Mouse (Mus musculus) neural tube, embryonic 13.5 days (tissue): ENCODE data around the gene Gpc3. TPM values are rescaled to one million over a fixed set of nuclear protein-coding genes. Genes with fewer than 3 reads are reported as not detected.
"Not testable (repeated sequence)": the region's sequence is repeated elsewhere in the genome, so short reads cannot be mapped to it uniquely, and the experiment has no call there.

Experiments used
- ATAC-seq: fragments of 200-750 bp; cut with Nextera tagmentation; 2 replicates; pipeline ENCODE4 v1.8.0; 2017; ENCODE audit warnings: low read depth, mild to moderate bottlenecking, moderate TSS enrichment, moderate library complexity
- H3K27ac ChIP-seq: fragments of 300-500 bp; sonication (generic); replicated peaks from 2 replicates; pipeline ENCODE4 v1.5.1; 2015; ENCODE audit warnings: moderate library complexity, mild to moderate bottlenecking, inconsistent platforms
- H3K27me3 ChIP-seq: fragments of 300-500 bp; sonication (generic); 2 replicates; pipeline ENCODE4 v1.6.1; 2015; ENCODE audit warnings: mild to moderate bottlenecking, inconsistent platforms
- H3K36me3 ChIP-seq: fragments of 300-500 bp; sonication (generic); 2 replicates; pipeline ENCODE4 v1.6.1; 2015; ENCODE audit warnings: mild to moderate bottlenecking, inconsistent platforms
- H3K4me1 ChIP-seq: fragments of 300-500 bp; sonication (generic); replicated peaks from 2 replicates; pipeline ENCODE4 v1.6.1; 2015; ENCODE audit warnings: inconsistent platforms
- H3K4me2 ChIP-seq: fragments of 300-500 bp; sonication (generic); 2 replicates; pipeline ENCODE4 v1.6.1; 2015; ENCODE audit warnings: inconsistent platforms, mild to moderate bottlenecking, moderate library complexity
- H3K4me3 ChIP-seq: fragments of 300-500 bp; sonication (generic); 2 replicates; pipeline ENCODE4 v1.5.1; 2015; ENCODE audit warnings: mild to moderate bottlenecking, inconsistent platforms
- H3K9ac ChIP-seq: fragments of 300-500 bp; sonication (generic); 2 replicates; pipeline ENCODE4 v1.6.1; 2015; ENCODE audit warnings: moderate library complexity, mild to moderate bottlenecking, inconsistent platforms
- H3K9me3 ChIP-seq: fragments of 300-500 bp; sonication (generic); 2 replicates; pipeline ENCODE4 v1.6.1; 2016; ENCODE audit warnings: inconsistent platforms
- WGBS: fragments of 180-500 bp; shearing (Covaris S2); methylation state at CpG from one replicate; pipeline ENCODE4 v1.1.7; 2015; 5-methylcytosine and 5-hydroxymethylcytosine counted together
- polyA plus RNA-seq: library from polyadenylated mRNA; unstranded; fragments of >200 nt; fragmentation: Nextera tagmentation; extraction: Ambion mirVana; gene quantifications from 2 replicates; pipeline ENCODE4 v1.2.1, GENCODE M21; 2015

Gene Gpc3
- polyA plus RNA-seq, 1 experiment from 2014 or later = 136 TPM

GRCm38 (mm10) chrX:52369938-52370758 lies 243.6 kb downstream of the Gpc3 start:
- H3K4me1 ChIP-seq = peaks cover 7% of the 10 kb centered on the region; the same call in 1 of the 2 replicates
- ATAC-seq = peak; percentile 75
- peak overlapping the region; percentile 41 for H3K4me2 ChIP-seq
- no peak overlapping the region for H3K27ac ChIP-seq
- WGBS = 21% methylated on average over 8 of the region's 8 CpGs
- H3K36me3 ChIP-seq = no peaks in the 10 kb centered on the region
- H3K27me3 ChIP-seq = no peaks in the 10 kb centered on the region
- H3K9ac ChIP-seq = no peak overlapping the region
- no peaks in the 10 kb centered on the region for H3K9me3 ChIP-seq
- 0 out of 2 replicates have a peak overlapping the region, but pooled peaks have one; percentile 9 for H3K4me3 ChIP-seq

GRCm38 (mm10) chrX:52369304-52369937 lies 244.3 kb downstream of the Gpc3 start:
- no peak overlapping the region for H3K4me3 ChIP-seq
- H3K27ac ChIP-seq = no peak overlapping the region
- no peaks in the 10 kb centered on the region for H3K9me3 ChIP-seq
- WGBS = 26% methylated on average over 6 of the region's 6 CpGs
- H3K36me3 ChIP-seq = no peaks in the 10 kb centered on the region
- no peaks in the 10 kb centered on the region for H3K27me3 ChIP-seq
- peak; percentile 73 for ATAC-seq
- peaks cover 7% of the 10 kb centered on the region; the same call in 1 of the 2 replicates for H3K4me1 ChIP-seq
- peak overlapping the region; percentile 41; the same call in 1 of the 2 replicates for H3K4me2 ChIP-seq
- no peak overlapping the region for H3K9ac ChIP-seq

- Histone ChIP-seq H3K27ac (no peak overlapping the region), H3K4me2 (no peak overlapping the region), H3K4me1 (peaks cover 7% of the 10 kb centered on the region; the same call in 1 of the 2 replicates), H3K27me3 (no peaks in the 10 kb centered on the region), H3K36me3 (no peaks in the 10 kb centered on the region), H3K9ac (no peak overlapping the region), H3K4me3 (no peak overlapping the region), H3K9me3 (no peaks in the 10 kb centered on the region)
- no peak for ATAC-seq
- 43% methylated on average over 5 of the region's 5 CpGs for WGBS
These were observed 246.9 kb downstream of the Gpc3 start for GRCm38 (mm10) chrX:52366826-52367225.

GRCm38 (mm10) chrX:52365790-52366189 lies 248.0 kb downstream of the Gpc3 start:
- no peaks in the 10 kb centered on the region for H3K36me3 ChIP-seq
- no peak overlapping the region for H3K9ac ChIP-seq
- H3K4me3 ChIP-seq = no peak overlapping the region
- 0 out of 2 replicates have a peak overlapping the region, but pooled peaks have one; percentile 13 for H3K4me2 ChIP-seq
- no peak overlapping the region; the same call in 1 of the 2 replicates for H3K27ac ChIP-seq
- no peaks in the 10 kb centered on the region for H3K9me3 ChIP-seq
- peaks cover 7% of the 10 kb centered on the region; the same call in 1 of the 2 replicates for H3K4me1 ChIP-seq
- no peaks in the 10 kb centered on the region for H3K27me3 ChIP-seq
- ATAC-seq = no peak
- 30% methylated on average over 10 of the region's 10 CpGs for WGBS

GRCm38 (mm10) chrX:52362241-52363011 lies 251.3 kb downstream of the Gpc3 start:
- WGBS = 90% methylated on average over 4 of the region's 4 CpGs
- Histone ChIP-seq H3K4me3 (no peak overlapping the region), H3K27me3 (no peaks in the 10 kb centered on the region), H3K4me1 (peaks cover 4% of the 10 kb centered on the region; the same call in 1 of the 2 replicates), H3K36me3 (no peaks in the 10 kb centered on the region), H3K27ac (no peak overlapping the region), H3K4me2 (no peak overlapping the region), H3K9me3 (no peaks in the 10 kb centered on the region), H3K9ac (no peak overlapping the region)
- ATAC-seq = no peak

GRCm38 (mm10) chrX:52352981-52353380 lies 260.8 kb downstream of the Gpc3 start:
- no peaks in the 10 kb centered on the region for H3K27me3 ChIP-seq

GRCm38 (mm10) chrX:52350631-52351030 lies 263.1 kb downstream of the Gpc3 start:
- H3K9ac ChIP-seq, H3K4me2 ChIP-seq, H3K4me1 ChIP-seq, H3K27ac ChIP-seq, H3K4me3 ChIP-seq, H3K9me3 ChIP-seq, H3K36me3 ChIP-seq, H3K27me3 ChIP-seq, ATAC-seq: not testable (repeated sequence)
- WGBS = 54% methylated on average over 5 of the region's 5 CpGs

More at GRCm38 (mm10) chrX:52352981-52353380, 260.8 kb downstream of the Gpc3 start:
- no peak for ATAC-seq
- no peak overlapping the region for H3K4me2 ChIP-seq
- no peaks in the 10 kb centered on the region for H3K4me1 ChIP-seq
- H3K36me3 ChIP-seq = no peaks in the 10 kb centered on the region
- no peaks in the 10 kb centered on the region for H3K9me3 ChIP-seq
- H3K4me3 ChIP-seq = no peak overlapping the region
- no peak overlapping the region for H3K9ac ChIP-seq
- 56% methylated on average over 4 of the region's 4 CpGs for WGBS
- H3K27ac ChIP-seq = no peak overlapping the region

GRCm38 (mm10) chrX:52348773-52349172 lies 265.0 kb downstream of the Gpc3 start:
- H3K9me3 ChIP-seq = no peaks in the 10 kb centered on the region

GRCm38 (mm10) chrX:52344018-52344417 lies 269.7 kb downstream of the Gpc3 start:
- Histone ChIP-seq H3K4me1 (no peaks in the 10 kb centered on the region), H3K9me3 (no peaks in the 10 kb centered on the region), H3K36me3 (no peaks in the 10 kb centered on the region), H3K4me2 (no peak overlapping the region), H3K4me3 (no peak overlapping the region), H3K9ac (no peak overlapping the region), H3K27ac (no peak overlapping the region), H3K27me3 (no peaks in the 10 kb centered on the region)
- no peak for ATAC-seq
- WGBS = 83% methylated on average over 3 of the region's 3 CpGs

More at GRCm38 (mm10) chrX:52348773-52349172, 265.0 kb downstream of the Gpc3 start:
- 27% methylated on average over 6 of the region's 6 CpGs for WGBS
- Histone ChIP-seq H3K27me3 (no peaks in the 10 kb centered on the region), H3K36me3 (no peaks in the 10 kb centered on the region), H3K4me1 (no peaks in the 10 kb centered on the region), H3K9ac (no peak overlapping the region), H3K27ac (no peak overlapping the region), H3K4me2 (no peak overlapping the region), H3K4me3 (no peak overlapping the region)
- no peak for ATAC-seq

GRCm38 (mm10) chrX:52340251-52340650 lies 273.5 kb downstream of the Gpc3 start:
- Histone ChIP-seq H3K9me3 (no peaks in the 10 kb centered on the region), H3K27me3 (no peaks in the 10 kb centered on the region), H3K4me2 (no peak overlapping the region), H3K27ac (no peak overlapping the region), H3K9ac (no peak overlapping the region), H3K4me1 (no peaks in the 10 kb centered on the region), H3K36me3 (no peaks in the 10 kb centered on the region), H3K4me3 (no peak overlapping the region)
- 33% methylated on average over 3 of the region's 3 CpGs for WGBS
- ATAC-seq = no peak

GRCm38 (mm10) chrX:52321791-52322190 lies 292.0 kb downstream of the Gpc3 start:
- no peaks in the 10 kb centered on the region for H3K27me3 ChIP-seq

GRCm38 (mm10) chrX:52320653-52321052 lies 293.1 kb downstream of the Gpc3 start:
- Histone ChIP-seq H3K9me3 (no peaks in the 10 kb centered on the region), H3K4me1 (no peaks in the 10 kb centered on the region), H3K4me2 (no peak overlapping the region), H3K9ac (no peak overlapping the region), H3K4me3 (no peak overlapping the region), H3K36me3 (no peaks in the 10 kb centered on the region), H3K27me3 (no peaks in the 10 kb centered on the region), H3K27ac (no peak overlapping the region)
- WGBS = 78% methylated on average over 4 of the region's 4 CpGs
- no peak for ATAC-seq

More at GRCm38 (mm10) chrX:52321791-52322190, 292.0 kb downstream of the Gpc3 start:
- no peak overlapping the region for H3K4me3 ChIP-seq
- ATAC-seq = no peak
- H3K27ac ChIP-seq = no peak overlapping the region
- H3K4me1 ChIP-seq = no peaks in the 10 kb centered on the region
- H3K9ac ChIP-seq = no peak overlapping the region
- no peaks in the 10 kb centered on the region for H3K9me3 ChIP-seq
- 91% methylated on average over 4 of the region's 4 CpGs for WGBS
- H3K4me2 ChIP-seq = no peak overlapping the region
- H3K36me3 ChIP-seq = no peaks in the 10 kb centered on the region
